Mouse (Mus musculus) liver, embryonic 14.5 days (tissue): ENCODE results near the gene Sema3c. TPM values are rescaled to one million over a fixed set of nuclear protein-coding genes. Genes with fewer than 3 reads are reported as not detected.

Experiments used
- ATAC-seq: fragments of 200-750 bp; cut with Nextera tagmentation; 2 replicates; pipeline ENCODE4 v1.8.0; 2017; ENCODE audit warnings: moderate number of reproducible peaks, mild to moderate bottlenecking, moderate library complexity; ENCODE audit not compliant: insufficient read depth
- DNase-seq, 3 experiments: peaks; one replicate each; pipeline ENCODE4 v3.0.0-alpha.2; 2012 to 2013; ENCODE audit warnings: low read depth in 3 of 3, low spot score in 3 of 3
- H3K27ac ChIP-seq: fragments of 300-500 bp; sonication (generic); 2 replicates; pipeline ENCODE4 v1.5.1; 2014; ENCODE audit warnings: moderate library complexity, mild to moderate bottlenecking, control low read depth, inconsistent platforms
- H3K27me3 ChIP-seq: fragments of 300-500 bp; sonication (generic); 2 replicates; pipeline ENCODE4 v1.6.1; 2014; ENCODE audit warnings: mild to moderate bottlenecking, low read length, moderate library complexity; ENCODE audit not compliant: control insufficient read depth, insufficient read depth
- H3K36me3 ChIP-seq: fragments of 300-500 bp; sonication (generic); replicated peaks from 2 replicates; pipeline ENCODE4 v1.6.1; 2014; ENCODE audit warnings: low read depth; ENCODE audit not compliant: control insufficient read depth, insufficient read depth
- H3K4me1 ChIP-seq, 2 experiments: fragments of 200-500 bp in 1 of 2; fragments of 300-500 bp in 1 of 2; sonication (generic) in 1 of 2; replicated peaks; 2 replicates each; pipeline ENCODE4 v1.6.1; 2012 to 2014; ENCODE audit warnings: antibody characterized with exemption in 1 of 2, inconsistent platforms in 1 of 2, low read length in 1 of 2; ENCODE audit not compliant: control insufficient read depth in 2 of 2, insufficient read depth in 2 of 2
- H3K4me2 ChIP-seq: fragments of 300-500 bp; sonication (generic); 2 replicates; pipeline ENCODE4 v1.6.1; 2014; ENCODE audit warnings: low read depth, mild to moderate bottlenecking, control low read depth, moderate library complexity
- H3K4me3 ChIP-seq, 2 experiments: fragments of 200-500 bp in 1 of 2; fragments of 300-500 bp in 1 of 2; sonication (generic) in 1 of 2; 2 replicates each; pipeline ENCODE4 v1.5.1; 2012 to 2014; ENCODE audit warnings: low read depth in 2 of 2, low read length in 2 of 2, mild to moderate bottlenecking in 2 of 2, control low read depth in 1 of 2, inconsistent platforms in 1 of 2, moderate library complexity in 1 of 2; ENCODE audit not compliant: insufficient read depth in 1 of 2
- H3K9ac ChIP-seq: fragments of 300-500 bp; sonication (generic); replicated peaks from 2 replicates; pipeline ENCODE4 v1.6.1; 2014; ENCODE audit warnings: mild to moderate bottlenecking, control low read depth, moderate library complexity
- H3K9me3 ChIP-seq: fragments of 300-500 bp; sonication (generic); 2 replicates; pipeline ENCODE4 v1.6.1; 2016; ENCODE audit warnings: low read length, mixed read lengths; ENCODE audit not compliant: control insufficient read depth
- CTCF ChIP-seq: IDR thresholded peaks from 2 replicates; pipeline ENCODE4 v1.5.1; 2016; ENCODE audit warnings: antibody characterized with exemption, low read depth, control low read depth
- EP300 ChIP-seq: IDR thresholded peaks from 2 replicates; pipeline ENCODE4 v1.6.1; 2016; ENCODE audit warnings: antibody characterized with exemption, low read depth
- WGBS: fragments of 180-500 bp; shearing (Covaris S2); extraction: QIAGEN DNeasy Blood & Tissue Kit; methylation state at CpG from one replicate; pipeline ENCODE4 v1.1.7; 2014; ENCODE audit not compliant: insufficient replicate concordance; 5-methylcytosine and 5-hydroxymethylcytosine counted together
- polyA plus RNA-seq, 2 experiments: library from polyadenylated mRNA; depleted of rRNA in 1 of 2; stranded (reverse) in 1 of 2; unstranded in 1 of 2; fragments of >200 nt; fragmentation: Nextera tagmentation in 1 of 2; extraction: Ambion mirVana in 1 of 2; gene quantifications; 2 replicates each; pipeline versions ENCODE4 v1.2.1 to v1.2.3; 2012 to 2014

Sema3c gene
- polyA plus RNA-seq, 2 experiments: 0.10 to 0.15 TPM

- Histone ChIP-seq H3K36me3 (no peaks in the 10 kb centered on the region), H3K9ac (no peak overlapping the region), H3K4me3 (no peak overlapping the region), H3K27ac (no peak overlapping the region), H3K9me3 (no peaks in the 10 kb centered on the region), H3K27me3 (no peaks in the 10 kb centered on the region), H3K4me2 (no peak overlapping the region), H3K4me1 (no peaks in the 10 kb centered on the region)
- TF ChIP-seq EP300 (no peak), CTCF (no peak)
- DNase-seq: no peak
- ATAC-seq: no peak
- 26% methylated on average over 7 of the region's 7 CpGs for WGBS
Observed at GRCm38 (mm10) chr5:17556073-17556473, 18.0 kb upstream of the Sema3c start.

GRCm38 (mm10) chr5:17556715-17557265 is 17.3 kb upstream of the Sema3c start:
- ATAC-seq (no peak), DNase-seq (no peak)
- H3K27ac ChIP-seq: no peak overlapping the region
- no peaks in the 10 kb centered on the region for H3K9me3 ChIP-seq
- TF ChIP-seq EP300 (no peak), CTCF (no peak)
- 66% methylated on average over 3 of the region's 3 CpGs for WGBS
- H3K36me3 ChIP-seq: no peaks in the 10 kb centered on the region
- H3K9ac ChIP-seq: no peak overlapping the region
- H3K4me2 ChIP-seq: no peak overlapping the region
- H3K4me1 ChIP-seq: no peaks in the 10 kb centered on the region
- H3K4me3 ChIP-seq: no peak overlapping the region
- H3K27me3 ChIP-seq: no peaks in the 10 kb centered on the region

- Histone ChIP-seq H3K9me3 (no peaks in the 10 kb centered on the region), H3K4me3 (no peak overlapping the region), H3K4me1 (no peaks in the 10 kb centered on the region), H3K27ac (no peak overlapping the region), H3K27me3 (peaks cover 30% of the 10 kb centered on the region), H3K9ac (no peak overlapping the region), H3K36me3 (no peaks in the 10 kb centered on the region), H3K4me2 (no peak overlapping the region)
- no peak for ATAC-seq
- 61% methylated on average over 6 of the region's 6 CpGs for WGBS
- DNase-seq: no peak
- no peak for TF ChIP-seq CTCF
- TF ChIP-seq EP300: no peak
Observed at GRCm38 (mm10) chr5:17571571-17571970, 2.5 kb upstream of the Sema3c start.

- Histone ChIP-seq H3K4me1 (no peaks in the 10 kb centered on the region), H3K4me3 (peak overlapping the region; percentile 36 to 37), H3K27ac (no peak overlapping the region), H3K36me3 (no peaks in the 10 kb centered on the region), H3K9me3 (no peaks in the 10 kb centered on the region), H3K27me3 (peaks cover 30% of the 10 kb centered on the region), H3K4me2 (peak overlapping the region; percentile 55), H3K9ac (no peak overlapping the region)
- TF ChIP-seq CTCF (no peak), EP300 (no peak)
- ATAC-seq (peak; percentile 48), DNase-seq (peak in 1 of 3 experiments; percentile 1)
- WGBS: 2% methylated on average over 59 of the region's 59 CpGs
Observed at GRCm38 (mm10) chr5:17574413-17575182, 517 bp downstream of the Sema3c start.

GRCm38 (mm10) chr5:17575183-17575495 is 1.1 kb downstream of the Sema3c start:
- no peak overlapping the region for H3K4me2 ChIP-seq
- peaks cover 30% of the 10 kb centered on the region for H3K27me3 ChIP-seq
- no peaks in the 10 kb centered on the region for H3K36me3 ChIP-seq
- peak overlapping the region in 1 of 2 experiments; percentile 37; a peak in 1 of 4 replicates for H3K4me3 ChIP-seq
- no peaks in the 10 kb centered on the region for H3K4me1 ChIP-seq
- H3K9me3 ChIP-seq: no peaks in the 10 kb centered on the region
- no peak for TF ChIP-seq EP300
- no peak for TF ChIP-seq CTCF
- WGBS: 23% methylated on average over 7 of the region's 7 CpGs
- no peak overlapping the region for H3K27ac ChIP-seq
- DNase-seq: no peak
- ATAC-seq: no peak
- H3K9ac ChIP-seq: no peak overlapping the region
